Mouse (Mus musculus) hindbrain, embryonic 10.5 days (tissue): ENCODE results near the gene Olfr65. TPM values are rescaled to one million over a fixed set of nuclear protein-coding genes. Genes with fewer than 3 reads are reported as not detected.

Source experiments
- DNase-seq: peaks from one replicate; pipeline ENCODE4 v3.0.0-alpha.2; 2017; ENCODE audit warnings: low spot score
- H3K27ac ChIP-seq: fragments of 300-500 bp; sonication (generic); 2 replicates; pipeline ENCODE4 v1.5.1; 2016; ENCODE audit warnings: mild to moderate bottlenecking, moderate library complexity
- H3K27me3 ChIP-seq: fragments of 300-500 bp; sonication (generic); 2 replicates; pipeline ENCODE4 v1.6.1; 2016; ENCODE audit warnings: mild to moderate bottlenecking; ENCODE audit not compliant: poor library complexity, insufficient read depth, severe bottlenecking
- H3K36me3 ChIP-seq: fragments of 300-500 bp; sonication (generic); 2 replicates; pipeline ENCODE4 v1.6.1; 2016; ENCODE audit warnings: mild to moderate bottlenecking, moderate library complexity
- H3K4me1 ChIP-seq: fragments of 300-500 bp; sonication (generic); replicated peaks from 2 replicates; pipeline ENCODE4 v1.6.1; 2016; ENCODE audit warnings: mild to moderate bottlenecking
- H3K4me3 ChIP-seq: fragments of 300-500 bp; sonication (generic); 2 replicates; pipeline ENCODE4 v1.5.1; 2016; ENCODE audit warnings: mild to moderate bottlenecking, moderate library complexity
- H3K9me3 ChIP-seq: fragments of 300-500 bp; sonication (generic); 2 replicates; pipeline ENCODE4 v1.6.1; 2016; ENCODE audit warnings: mild to moderate bottlenecking, moderate library complexity
- WGBS: fragments of 180-500 bp; shearing (Covaris S2); methylation state at CpG from one replicate; pipeline ENCODE4 v1.1.7; 2016; 5-methylcytosine and 5-hydroxymethylcytosine counted together
- polyA plus RNA-seq: library from polyadenylated mRNA; unstranded; fragments of >200 nt; fragmentation: Nextera tagmentation; extraction: Ambion mirVana; gene quantifications from 2 replicates; pipeline ENCODE4 v1.2.1, GENCODE M21; 2016

The Olfr65 gene
- not detected in 2 replicates for polyA plus RNA-seq

DNA sequence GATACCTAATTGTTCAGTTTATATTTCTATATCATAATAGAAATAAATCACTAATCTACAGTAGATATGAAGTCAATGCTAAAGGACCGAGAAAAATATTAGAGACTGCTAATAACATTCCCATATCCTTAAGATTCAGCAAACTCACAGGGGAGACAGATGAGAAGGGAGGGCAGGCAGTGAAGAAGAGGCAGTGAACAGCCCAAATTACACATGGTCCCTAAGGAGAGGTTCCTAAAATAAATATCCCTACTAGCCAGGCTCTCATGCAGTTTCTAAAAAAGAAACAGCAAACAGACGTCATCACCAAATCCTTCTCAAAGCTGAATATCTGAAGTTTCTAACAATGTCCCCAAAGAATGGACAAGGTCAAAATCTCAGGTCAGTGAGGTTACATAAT lies at the start of gene Olfr65:
Gene Olfr65 (plus strand): TSS at position 301 of the 400 bp plus-strand sequence.
- WGBS, result 94% methylated on average over 2 of the region's 2 CpGs
- Histone ChIP-seq H3K27me3 (no peaks in the 10 kb centered on the region), H3K9me3 (no peaks in the 10 kb centered on the region), H3K27ac (no peak within 1 kb of the TSS), H3K4me3 (no peak within 1 kb of the TSS), H3K36me3 (no peaks in the 10 kb centered on the region), H3K4me1 (no peaks in the 10 kb centered on the region)
- no peak for DNase-seq

DNA sequence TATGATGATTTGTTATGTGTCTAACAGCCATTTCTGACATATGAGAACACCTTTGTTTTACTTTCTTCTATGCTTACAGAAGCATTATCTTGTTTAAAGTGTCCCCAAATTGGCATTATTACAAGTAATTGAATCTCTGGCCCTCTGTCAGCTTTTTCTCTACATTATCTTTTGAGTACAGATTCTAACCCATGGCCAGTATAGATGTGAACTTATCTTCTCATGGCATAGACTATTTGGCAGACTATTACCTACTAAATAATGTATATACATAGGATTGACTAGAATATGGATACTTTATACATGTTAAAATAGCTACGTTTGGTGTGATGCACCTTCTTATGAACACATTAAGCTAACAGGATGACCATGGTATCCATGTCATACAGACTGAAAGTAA lies 48.6 kb upstream of the Olfr65 start:
- Histone ChIP-seq H3K9me3 (no peaks in the 10 kb centered on the region), H3K36me3 (no peaks in the 10 kb centered on the region), H3K4me3 (no peak overlapping the region), H3K27me3 (no peaks in the 10 kb centered on the region), H3K27ac (no peak overlapping the region), H3K4me1 (no peaks in the 10 kb centered on the region)
- WGBS, result 77% methylated on average over 1 of the region's 1 CpGs
- no peak for DNase-seq

DNA sequence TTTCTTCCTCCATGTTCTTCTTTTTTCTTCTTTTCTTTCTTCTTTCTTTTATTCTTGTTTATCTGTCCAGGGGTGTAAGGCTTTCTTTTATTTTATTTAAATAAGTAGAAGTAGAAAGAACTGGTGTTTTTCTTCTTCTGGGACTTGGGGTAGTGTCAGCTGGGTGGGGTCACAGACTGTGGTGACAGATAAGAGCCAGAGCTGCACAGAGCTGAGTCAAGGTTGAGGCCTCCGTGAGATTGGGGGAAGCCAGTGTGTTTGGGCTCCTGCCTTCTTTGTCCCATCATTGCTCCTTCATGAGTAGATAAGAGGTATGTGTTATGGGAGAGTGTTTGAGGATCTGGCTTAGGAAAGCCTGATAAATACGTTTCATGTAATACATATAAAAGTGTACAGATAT lies 44.2 kb upstream of the Olfr65 start:
- Histone ChIP-seq H3K4me1 (no peaks in the 10 kb centered on the region), H3K36me3 (no peaks in the 10 kb centered on the region), H3K4me3 (no peak overlapping the region), H3K9me3 (no peaks in the 10 kb centered on the region), H3K27me3 (no peaks in the 10 kb centered on the region), H3K27ac (no peak overlapping the region)
- 78% methylated on average over 2 of the region's 2 CpGs for WGBS
- DNase-seq, result no peak

DNA sequence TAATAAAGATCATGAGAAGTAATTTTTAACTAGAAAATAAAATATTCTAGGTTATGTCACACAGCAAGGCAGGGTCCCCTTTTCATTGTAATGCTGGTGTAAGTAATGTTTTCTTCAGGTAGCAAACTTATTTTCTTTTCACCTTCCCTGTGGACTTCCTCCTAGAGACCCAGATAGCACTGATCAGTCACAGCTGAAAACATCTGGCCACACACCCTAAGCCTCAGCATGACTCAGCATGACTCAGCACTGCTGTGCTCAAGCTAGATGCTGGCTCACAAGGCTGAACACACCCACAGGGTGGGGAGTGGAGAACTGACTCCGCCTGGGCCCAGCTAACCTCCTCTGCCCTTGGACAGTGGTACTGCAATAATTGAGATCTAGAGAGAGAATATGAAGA lies 42.4 kb upstream of the Olfr65 start:
- peak; percentile 4 for DNase-seq
- WGBS, result 67% methylated on average over 1 of the region's 1 CpGs
- Histone ChIP-seq H3K4me3 (no peak overlapping the region), H3K36me3 (no peaks in the 10 kb centered on the region), H3K27me3 (no peaks in the 10 kb centered on the region), H3K27ac (no peak overlapping the region), H3K9me3 (no peaks in the 10 kb centered on the region), H3K4me1 (no peaks in the 10 kb centered on the region)

DNA sequence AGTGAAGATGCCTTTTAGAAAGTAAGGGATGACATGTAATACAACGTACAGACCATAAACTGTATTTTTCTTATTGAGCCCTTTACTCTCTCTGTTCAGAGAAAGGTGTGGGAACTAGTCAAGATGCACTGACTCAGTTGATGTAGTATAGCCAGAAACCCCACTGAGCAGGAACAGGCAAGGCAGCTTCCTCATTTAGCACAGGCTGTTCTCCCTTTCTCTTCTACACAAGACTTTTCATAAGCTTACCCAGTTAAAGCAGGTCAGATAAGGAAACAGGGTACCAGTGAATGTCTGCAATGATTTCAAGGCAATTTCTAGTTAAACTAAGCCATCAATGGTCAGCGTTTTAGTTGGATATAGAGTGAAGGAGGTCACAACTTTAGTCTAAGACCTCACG lies 41.8 kb upstream of the Olfr65 start:
- no peak for DNase-seq
- Histone ChIP-seq H3K9me3 (no peaks in the 10 kb centered on the region), H3K27ac (no peak overlapping the region), H3K36me3 (no peaks in the 10 kb centered on the region), H3K4me1 (no peaks in the 10 kb centered on the region), H3K4me3 (no peak overlapping the region), H3K27me3 (no peaks in the 10 kb centered on the region)
- WGBS, result 85% methylated on average over 3 of the region's 3 CpGs

DNA sequence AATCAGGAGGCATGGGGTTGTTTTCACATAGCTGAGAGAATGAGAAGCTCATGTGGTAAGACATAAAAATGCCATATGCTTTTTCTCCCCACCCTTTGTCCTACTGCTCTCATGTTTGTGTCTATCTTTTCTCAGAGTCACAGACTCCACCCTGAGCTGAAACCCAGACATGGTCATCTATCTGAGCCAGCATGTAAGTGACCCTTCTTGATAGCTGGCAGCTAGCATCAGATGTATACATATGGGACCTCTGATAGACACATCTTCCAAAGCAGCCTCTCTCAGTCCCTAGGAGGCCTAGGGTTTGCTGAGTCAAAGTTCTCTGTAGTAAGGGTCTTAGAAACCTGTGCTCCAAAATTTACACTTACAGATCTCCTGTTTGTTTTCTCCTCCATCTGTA lies 37.6 kb upstream of the Olfr65 start:
- no peak overlapping the region for H3K27ac ChIP-seq
- no peaks in the 10 kb centered on the region for H3K36me3 ChIP-seq
- no peaks in the 10 kb centered on the region for H3K9me3 ChIP-seq
- H3K4me1 ChIP-seq, result no peaks in the 10 kb centered on the region
- H3K4me3 ChIP-seq, result no peak overlapping the region
- no peaks in the 10 kb centered on the region for H3K27me3 ChIP-seq
- no peak for DNase-seq

DNA sequence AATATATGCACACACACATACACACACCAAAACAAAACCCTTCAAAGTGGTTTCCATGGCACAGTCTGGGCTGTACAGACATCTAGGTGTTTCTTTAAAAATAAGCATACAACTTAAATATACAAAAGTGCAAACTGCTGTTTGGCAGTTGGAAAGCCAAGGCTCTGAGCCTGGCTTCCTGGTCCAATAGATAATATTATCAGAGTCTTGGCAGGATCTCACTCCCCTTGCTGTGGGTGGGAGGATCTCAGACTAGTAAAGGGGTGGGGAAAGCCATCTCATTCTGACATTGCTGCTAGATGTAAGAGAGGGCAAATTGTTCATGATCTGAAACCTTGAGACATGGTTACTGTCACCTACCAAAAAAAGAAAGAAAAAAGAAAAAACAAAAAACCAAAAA lies 32.6 kb upstream of the Olfr65 start:
- no peaks in the 10 kb centered on the region for H3K27me3 ChIP-seq
- H3K36me3 ChIP-seq, result no peaks in the 10 kb centered on the region
- DNase-seq, result no peak
- H3K9me3 ChIP-seq, result no peaks in the 10 kb centered on the region
- H3K4me3 ChIP-seq, result no peak overlapping the region
- H3K27ac ChIP-seq, result no peak overlapping the region
- no peaks in the 10 kb centered on the region for H3K4me1 ChIP-seq

DNA sequence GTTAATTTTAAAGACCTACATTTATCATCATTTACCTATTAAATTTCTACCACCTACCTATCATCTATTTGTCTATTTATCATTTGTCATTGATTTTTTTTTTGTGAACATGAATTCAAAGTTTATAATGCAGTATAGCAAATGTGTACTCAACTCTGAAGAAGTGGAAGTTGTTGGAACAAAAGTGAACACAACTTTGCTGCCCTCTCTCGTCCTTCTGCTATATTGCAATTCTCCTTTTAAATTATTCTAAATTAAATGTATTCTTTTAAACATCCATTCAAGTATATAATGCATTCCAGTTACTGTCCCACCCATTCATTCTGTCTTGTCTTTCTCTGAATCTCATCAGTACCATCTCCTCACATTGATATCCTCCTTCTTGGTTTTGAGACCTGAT lies 30.2 kb upstream of the Olfr65 start:
- no peaks in the 10 kb centered on the region for H3K36me3 ChIP-seq
- DNase-seq, result no peak
- H3K4me1 ChIP-seq, result no peaks in the 10 kb centered on the region
- WGBS, result 12% methylated on average over 1 of the region's 1 CpGs
- H3K27me3 ChIP-seq, result no peaks in the 10 kb centered on the region
- no peak overlapping the region for H3K4me3 ChIP-seq
- no peaks in the 10 kb centered on the region for H3K9me3 ChIP-seq
- H3K27ac ChIP-seq, result no peak overlapping the region

DNA sequence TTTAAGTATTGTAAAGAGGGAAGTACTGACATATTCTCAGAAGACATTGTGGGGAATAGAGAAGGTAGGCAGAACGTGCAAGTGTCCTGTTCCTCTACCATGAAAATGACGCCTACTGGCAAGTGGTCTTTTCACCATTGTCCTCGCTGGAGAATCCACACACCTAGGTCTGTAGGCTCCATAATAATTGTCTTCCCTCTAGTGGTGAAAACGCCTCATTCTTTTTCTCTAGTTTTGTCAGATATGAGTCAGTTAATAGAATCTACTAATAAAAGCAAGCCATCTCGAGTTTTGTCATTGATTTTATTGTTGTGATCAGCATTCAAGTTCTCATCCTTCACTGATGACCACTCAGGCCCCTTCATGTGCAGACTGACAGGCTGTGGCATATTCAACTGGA lies 28.8 kb upstream of the Olfr65 start:
- no peak overlapping the region for H3K27ac ChIP-seq
- DNase-seq, result no peak
- 56% methylated on average over 5 of the region's 5 CpGs for WGBS

DNA sequence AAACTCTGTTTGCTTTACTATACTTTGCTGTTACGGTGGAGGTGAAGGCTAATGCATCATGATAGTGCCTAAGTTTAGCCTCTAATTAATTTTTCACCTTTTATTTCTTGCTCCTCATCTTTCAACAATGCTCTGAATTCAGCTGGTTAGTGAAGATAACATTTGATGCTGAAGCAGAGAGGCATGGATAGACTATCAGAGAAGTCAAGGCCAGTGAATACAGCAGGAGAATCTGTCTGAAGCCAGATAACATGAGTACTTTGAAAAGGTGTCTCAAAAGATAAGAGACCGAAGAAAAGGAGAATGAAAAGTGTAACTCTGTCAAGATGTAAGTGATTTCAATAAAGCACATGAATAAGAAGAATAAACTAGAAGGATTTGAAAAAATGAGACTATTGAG lies 26.2 kb upstream of the Olfr65 start:
- no peaks in the 10 kb centered on the region for H3K9me3 ChIP-seq
- H3K36me3 ChIP-seq, result no peaks in the 10 kb centered on the region
- no peak overlapping the region for H3K4me3 ChIP-seq
- DNase-seq, result no peak
- no peaks in the 10 kb centered on the region for H3K4me1 ChIP-seq
- no peaks in the 10 kb centered on the region for H3K27me3 ChIP-seq
- H3K27ac ChIP-seq, result no peak overlapping the region
- WGBS, result 87% methylated on average over 2 of the region's 2 CpGs

More for the DNA sequence above, 28.8 kb upstream of the Olfr65 start:
- H3K4me3 ChIP-seq, result no peak overlapping the region
- no peaks in the 10 kb centered on the region for H3K36me3 ChIP-seq
- H3K9me3 ChIP-seq, result no peaks in the 10 kb centered on the region
- no peaks in the 10 kb centered on the region for H3K4me1 ChIP-seq
- no peaks in the 10 kb centered on the region for H3K27me3 ChIP-seq

DNA sequence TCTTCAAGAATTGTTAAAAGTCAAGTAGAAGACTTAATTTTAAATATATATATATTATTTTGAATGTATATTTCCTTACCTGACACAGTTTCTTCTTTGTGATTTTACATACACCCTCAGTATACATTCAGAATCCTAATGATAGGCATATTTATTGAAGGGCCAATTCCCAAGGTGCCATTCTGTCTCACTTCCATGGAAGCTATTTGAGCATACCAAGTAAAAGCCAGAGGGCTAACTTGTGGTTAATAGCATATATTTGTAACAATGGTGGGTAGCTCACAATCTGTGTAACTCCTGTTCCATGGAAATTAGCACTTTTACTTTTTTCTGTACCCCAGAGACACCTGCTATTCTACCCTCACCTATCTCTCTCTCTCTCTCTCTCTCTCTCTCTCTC lies 17.1 kb upstream of the Olfr65 start, which contains the start of gene Olfr66:
Gene Olfr66 (minus strand): TSS at position 101 of the 400 bp plus-strand sequence.
- Histone ChIP-seq H3K36me3 (no peaks in the 10 kb centered on the region), H3K9me3 (no peaks in the 10 kb centered on the region), H3K27ac (no peak within 1 kb of the TSS), H3K4me3 (no peak within 1 kb of the TSS), H3K27me3 (no peaks in the 10 kb centered on the region), H3K4me1 (no peaks in the 10 kb centered on the region)
- DNase-seq, result no peak

DNA sequence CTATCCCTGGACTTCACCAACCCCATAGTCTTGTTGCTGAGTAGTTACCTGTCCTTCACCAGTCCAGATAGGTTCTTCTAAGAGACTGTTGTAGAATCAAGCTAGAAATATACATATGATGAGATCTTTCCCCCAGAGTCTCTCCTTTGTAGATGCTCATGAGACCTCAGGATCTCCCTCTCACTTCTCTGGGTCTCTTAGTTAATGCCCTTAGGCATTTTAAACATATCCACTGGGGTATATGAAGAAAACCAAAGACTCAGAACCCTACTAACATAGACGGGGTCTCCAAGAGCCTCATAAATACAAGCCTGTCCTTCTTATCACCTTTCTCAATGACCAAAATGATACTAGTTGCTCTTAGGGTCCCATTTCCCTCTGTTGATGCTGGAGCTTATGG lies 8.9 kb upstream of the Olfr65 start, which contains the start of gene Olfr64:
Gene Olfr64 (minus strand): TSS at position 101 of the 400 bp plus-strand sequence.
- Histone ChIP-seq H3K4me3 (no peak within 1 kb of the TSS), H3K27ac (no peak within 1 kb of the TSS), H3K36me3 (no peaks in the 10 kb centered on the region), H3K27me3 (no peaks in the 10 kb centered on the region), H3K9me3 (no peaks in the 10 kb centered on the region), H3K4me1 (no peaks in the 10 kb centered on the region)
- WGBS, result 82% methylated on average over 1 of the region's 1 CpGs
- no peak for DNase-seq

DNA sequence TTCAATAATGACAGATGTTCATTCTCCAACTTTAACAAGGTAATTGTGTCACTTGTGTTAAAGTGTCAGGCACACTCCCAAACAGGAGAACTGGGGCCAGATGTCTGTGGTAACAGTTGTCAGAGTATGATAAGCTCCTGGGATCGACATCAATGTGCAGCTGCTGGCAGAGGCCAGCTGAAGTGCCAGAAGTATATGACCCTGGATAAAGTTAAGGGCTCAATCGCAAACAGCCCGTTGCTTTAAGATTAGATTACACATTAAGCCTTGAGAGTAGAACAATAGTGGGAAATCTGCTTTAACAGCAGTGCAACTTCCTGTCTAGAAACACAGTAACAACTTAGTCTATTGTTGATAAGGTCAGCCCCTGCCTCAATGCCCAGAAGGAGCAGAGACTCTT lies 6.8 kb downstream of the Olfr65 start:
- 56% methylated on average over 3 of the region's 3 CpGs for WGBS
- no peak overlapping the region for H3K4me3 ChIP-seq
- H3K4me1 ChIP-seq, result no peaks in the 10 kb centered on the region
- H3K36me3 ChIP-seq, result no peaks in the 10 kb centered on the region
- H3K27me3 ChIP-seq, result no peaks in the 10 kb centered on the region
- H3K27ac ChIP-seq, result no peak overlapping the region
- no peaks in the 10 kb centered on the region for H3K9me3 ChIP-seq
- no peak for DNase-seq

DNA sequence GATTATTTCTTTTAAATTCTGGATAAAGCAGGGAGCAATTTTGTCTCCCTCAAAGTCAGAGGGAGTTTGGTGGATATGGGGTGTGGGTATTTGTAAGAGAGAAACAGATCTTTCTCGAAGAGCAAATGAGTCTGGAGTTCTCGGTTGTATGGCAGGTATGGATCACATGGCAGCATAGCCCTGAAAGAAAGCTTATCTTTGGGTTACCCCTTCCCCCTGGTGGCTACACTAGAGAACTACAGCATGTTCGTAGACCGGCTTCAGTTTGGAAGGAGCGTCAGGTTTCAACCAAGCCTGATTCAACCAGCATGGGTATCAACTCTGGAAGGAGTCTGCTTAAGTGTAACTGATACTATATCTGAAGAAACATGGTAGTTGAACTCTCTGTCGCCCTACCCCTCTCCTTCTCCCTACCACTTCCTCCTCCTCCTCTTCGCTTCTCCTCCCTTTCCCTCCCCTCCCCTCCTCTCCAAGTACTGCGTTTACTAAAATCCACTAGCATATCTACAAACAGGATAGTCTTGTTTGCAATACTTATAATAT lies 9.8 kb downstream of the Olfr65 start:
- WGBS, result 45% methylated on average over 8 of the region's 8 CpGs
- H3K4me3 ChIP-seq, result no peak overlapping the region
- no peaks in the 10 kb centered on the region for H3K36me3 ChIP-seq
- H3K27me3 ChIP-seq, result no peaks in the 10 kb centered on the region
- no peak overlapping the region for H3K27ac ChIP-seq
- no peaks in the 10 kb centered on the region for H3K9me3 ChIP-seq
- no peaks in the 10 kb centered on the region for H3K4me1 ChIP-seq
- DNase-seq, result peak; percentile 21
